Mouse (Mus musculus): Measurements from ENCODE around the gene Chrdl2. TPM values are rescaled to one million over a fixed set of nuclear protein-coding genes. Genes with fewer than 3 reads are reported as not detected.
A peak's percentile ranks its signal among the peaks of the same experiment; 100 is the strongest.

Chrdl2 gene
- polyA plus RNA-seq, 1 experiment from 2014 or later: not detected

- Histone ChIP-seq H3K4me1 (ENCODE audit: control insufficient read depth, insufficient read depth, low read length) (peaks cover 6% of the 10 kb centered on the region; the same call in 1 of the 2 replicates), H3K27ac (ENCODE audit: low read depth, low read length) (no peak overlapping the region), H3K36me3 (ENCODE audit: control insufficient read depth, insufficient read depth, low read length) (no peaks in the 10 kb centered on the region), H3K4me2 (no peak overlapping the region), H3K9ac (ENCODE audit: low read length) (no peak overlapping the region), H3K4me3 (ENCODE audit: low read depth, low read length) (no peak overlapping the region), H3K9me3 (ENCODE audit: control insufficient read depth, low read length) (no peaks in the 10 kb centered on the region), H3K27me3 (ENCODE audit: control insufficient read depth, insufficient read depth, low read length) (no peaks in the 10 kb centered on the region)
- no peak for ATAC-seq (ENCODE audit: low FRiP score)
- DNase-seq (ENCODE audit: low spot score, missing footprints): peak; percentile 84
- 12% methylated on average over 2 of the region's 2 CpGs for WGBS
These were observed 24.7 kb upstream of the Chrdl2 start for GRCm38 (mm10) chr7:99981311-99981710.

GRCm38 (mm10) chr7:99982256-99983242, 23.4 kb upstream of the Chrdl2 start:
- peaks cover 6% of the 10 kb centered on the region; the same call in 1 of the 2 replicates for H3K4me1 ChIP-seq (ENCODE audit: control insufficient read depth, insufficient read depth, low read length)
- DNase-seq (ENCODE audit: low spot score, missing footprints): peak; percentile 71
- no peak overlapping the region for H3K9ac ChIP-seq (ENCODE audit: low read length)
- H3K4me2 ChIP-seq: no peak overlapping the region
- WGBS: 84% methylated on average over 13 of the region's 13 CpGs
- no peak overlapping the region for H3K4me3 ChIP-seq (ENCODE audit: low read depth, low read length)
- H3K27me3 ChIP-seq (ENCODE audit: control insufficient read depth, insufficient read depth, low read length): no peaks in the 10 kb centered on the region
- no peaks in the 10 kb centered on the region for H3K36me3 ChIP-seq (ENCODE audit: control insufficient read depth, insufficient read depth, low read length)
- no peak for ATAC-seq (ENCODE audit: low FRiP score)
- H3K9me3 ChIP-seq (ENCODE audit: control insufficient read depth, low read length): no peaks in the 10 kb centered on the region
- no peak overlapping the region for H3K27ac ChIP-seq (ENCODE audit: low read depth, low read length)

GRCm38 (mm10) chr7:99988725-99989124, 17.2 kb upstream of the Chrdl2 start:
- no peak overlapping the region for H3K9ac ChIP-seq (ENCODE audit: low read length)
- H3K36me3 ChIP-seq (ENCODE audit: control insufficient read depth, insufficient read depth, low read length): no peaks in the 10 kb centered on the region
- no peaks in the 10 kb centered on the region for H3K4me1 ChIP-seq (ENCODE audit: control insufficient read depth, insufficient read depth, low read length)
- no peak overlapping the region for H3K4me3 ChIP-seq (ENCODE audit: low read depth, low read length)
- H3K27ac ChIP-seq (ENCODE audit: low read depth, low read length): no peak overlapping the region
- DNase-seq (ENCODE audit: low spot score, missing footprints) (peak; percentile 97), ATAC-seq (ENCODE audit: low FRiP score) (peak; percentile 68)
- H3K9me3 ChIP-seq (ENCODE audit: control insufficient read depth, low read length): no peaks in the 10 kb centered on the region
- WGBS: 5% methylated on average over 4 of the region's 4 CpGs
- H3K4me2 ChIP-seq: no peak overlapping the region
- no peaks in the 10 kb centered on the region for H3K27me3 ChIP-seq (ENCODE audit: control insufficient read depth, insufficient read depth, low read length)

- DNase-seq (ENCODE audit: low spot score, missing footprints) (peak; percentile 88), ATAC-seq (ENCODE audit: low FRiP score) (no peak)
- H3K9ac ChIP-seq (ENCODE audit: low read length): no peak overlapping the region
- no peak overlapping the region for H3K27ac ChIP-seq (ENCODE audit: low read depth, low read length)
- no peaks in the 10 kb centered on the region for H3K27me3 ChIP-seq (ENCODE audit: control insufficient read depth, insufficient read depth, low read length)
- no peak overlapping the region for H3K4me3 ChIP-seq (ENCODE audit: low read depth, low read length)
- no peaks in the 10 kb centered on the region for H3K36me3 ChIP-seq (ENCODE audit: control insufficient read depth, insufficient read depth, low read length)
- H3K4me1 ChIP-seq (ENCODE audit: control insufficient read depth, insufficient read depth, low read length): no peaks in the 10 kb centered on the region
- no peaks in the 10 kb centered on the region for H3K9me3 ChIP-seq (ENCODE audit: control insufficient read depth, low read length)
- 64% methylated on average over 15 of the region's 15 CpGs for WGBS
- H3K4me2 ChIP-seq: no peak overlapping the region
These were observed 15.9 kb upstream of the Chrdl2 start for GRCm38 (mm10) chr7:99989844-99990760.

GRCm38 (mm10) chr7:99990990-99991707, 14.8 kb upstream of the Chrdl2 start:
- Histone ChIP-seq H3K9ac (ENCODE audit: low read length) (no peak overlapping the region), H3K27ac (ENCODE audit: low read depth, low read length) (no peak overlapping the region), H3K9me3 (ENCODE audit: control insufficient read depth, low read length) (no peaks in the 10 kb centered on the region), H3K4me2 (no peak overlapping the region), H3K27me3 (ENCODE audit: control insufficient read depth, insufficient read depth, low read length) (no peaks in the 10 kb centered on the region), H3K36me3 (ENCODE audit: control insufficient read depth, insufficient read depth, low read length) (no peaks in the 10 kb centered on the region), H3K4me3 (ENCODE audit: low read depth, low read length) (no peak overlapping the region), H3K4me1 (ENCODE audit: control insufficient read depth, insufficient read depth, low read length) (no peaks in the 10 kb centered on the region)
- WGBS: 80% methylated on average over 7 of the region's 8 CpGs
- no peak for ATAC-seq (ENCODE audit: low FRiP score)
- DNase-seq (ENCODE audit: low spot score, missing footprints): peak; percentile 19

- Histone ChIP-seq H3K4me2 (no peak overlapping the region), H3K36me3 (ENCODE audit: control insufficient read depth, insufficient read depth, low read length) (no peaks in the 10 kb centered on the region), H3K4me3 (ENCODE audit: low read depth, low read length) (no peak overlapping the region), H3K27ac (ENCODE audit: low read depth, low read length) (no peak overlapping the region), H3K4me1 (ENCODE audit: control insufficient read depth, insufficient read depth, low read length) (no peaks in the 10 kb centered on the region), H3K27me3 (ENCODE audit: control insufficient read depth, insufficient read depth, low read length) (no peaks in the 10 kb centered on the region), H3K9ac (ENCODE audit: low read length) (no peak overlapping the region), H3K9me3 (ENCODE audit: control insufficient read depth, low read length) (no peaks in the 10 kb centered on the region)
- ATAC-seq (ENCODE audit: low FRiP score) (no peak), DNase-seq (ENCODE audit: low spot score, missing footprints) (peak; percentile 67)
- 89% methylated on average over 7 of the region's 7 CpGs for WGBS
These were observed 12.8 kb upstream of the Chrdl2 start for GRCm38 (mm10) chr7:99993159-99993558.

- DNase-seq (ENCODE audit: low spot score, missing footprints) (no peak), ATAC-seq (ENCODE audit: low FRiP score) (no peak)
- Histone ChIP-seq H3K4me2 (no peak overlapping the region), H3K9me3 (ENCODE audit: control insufficient read depth, low read length) (no peaks in the 10 kb centered on the region), H3K4me1 (ENCODE audit: control insufficient read depth, insufficient read depth, low read length) (no peaks in the 10 kb centered on the region), H3K9ac (ENCODE audit: low read length) (no peak overlapping the region), H3K4me3 (ENCODE audit: low read depth, low read length) (no peak overlapping the region), H3K27ac (ENCODE audit: low read depth, low read length) (no peak overlapping the region), H3K27me3 (ENCODE audit: control insufficient read depth, insufficient read depth, low read length) (no peaks in the 10 kb centered on the region), H3K36me3 (ENCODE audit: control insufficient read depth, insufficient read depth, low read length) (no peaks in the 10 kb centered on the region)
- WGBS: 71% methylated on average over 7 of the region's 7 CpGs
These were observed 10.8 kb upstream of the Chrdl2 start for GRCm38 (mm10) chr7:99995186-99995585.

- H3K9me3 ChIP-seq (ENCODE audit: control insufficient read depth, low read length): no peaks in the 10 kb centered on the region
- WGBS: 87% methylated on average over 3 of the region's 3 CpGs
- no peaks in the 10 kb centered on the region for H3K4me1 ChIP-seq (ENCODE audit: control insufficient read depth, insufficient read depth, low read length)
- no peak overlapping the region for H3K4me2 ChIP-seq
- peak; percentile 17 for DNase-seq (ENCODE audit: low spot score, missing footprints)
- H3K9ac ChIP-seq (ENCODE audit: low read length): no peak overlapping the region
- no peak overlapping the region for H3K4me3 ChIP-seq (ENCODE audit: low read depth, low read length)
- ATAC-seq (ENCODE audit: low FRiP score): no peak
- no peaks in the 10 kb centered on the region for H3K36me3 ChIP-seq (ENCODE audit: control insufficient read depth, insufficient read depth, low read length)
- no peak overlapping the region for H3K27ac ChIP-seq (ENCODE audit: low read depth, low read length)
- no peaks in the 10 kb centered on the region for H3K27me3 ChIP-seq (ENCODE audit: control insufficient read depth, insufficient read depth, low read length)
These were observed 7.3 kb upstream of the Chrdl2 start for GRCm38 (mm10) chr7:99998668-99999067.

Data from midbrain, embryonic 11.5 days (tissue).